Comparison of ENCODE assay signal across 27 mouse cellular contexts in genomic region chr12:59193637-59194036, GRCm38 (mm10). TPM values are rescaled to one million over a fixed set of nuclear protein-coding genes. Genes with fewer than 3 reads are reported as not detected.
A peak's percentile ranks its signal among the peaks of the same experiment; 100 is the strongest.
DNase-seq lines count a peak whose midpoint lies in the region; ATAC-seq and TF ChIP-seq lines count a peak whose summit lies in the region.
"Had no signal": no experiment of that assay in that cellular context is flagged by ENCODE, and none has a peak within 500 bp of the region (broad histone marks: within the 10 kb centered on the region; RNA-seq: fewer than 3 reads in every experiment).

No protein-coding gene starts in this region.

- TF ChIP-seq CTCF in liver, postnatal 0 days (IDR thresholded peaks at IDR 0.05; ENCODE audit: low read depth): no peak
- no peak for TF ChIP-seq CTCF in lung, adult 2 months (IDR thresholded peaks at IDR 0.05; ENCODE audit: insufficient read depth, low read length)

- H3K27ac ChIP-seq in heart, embryonic 10.5 days: no peak overlapping the region
- H3K27ac ChIP-seq in liver, embryonic 11.5 days (ENCODE audit: low read depth, low read length): peak overlapping the region; percentile 70; the same call in 1 of the 2 replicates
- no peak overlapping the region for H3K27ac ChIP-seq in liver, postnatal 0 days (ENCODE audit: low read depth)
- H3K27ac ChIP-seq in liver, embryonic 13.5 days: peak overlapping the region; percentile 16
- H3K27ac ChIP-seq: forebrain, embryonic 10.5 days; forebrain, embryonic 13.5 days; hindbrain, embryonic 10.5 days; hindbrain, embryonic 13.5 days had no signal

- no peak overlapping the region for H3K9ac ChIP-seq in liver, embryonic 11.5 days (ENCODE audit: low read depth, low read length)
- H3K9ac ChIP-seq in liver, postnatal 0 days (replicated peaks): no peak overlapping the region
- no peak overlapping the region for H3K9ac ChIP-seq in liver, embryonic 13.5 days
- H3K9ac ChIP-seq: forebrain, embryonic 13.5 days; heart, embryonic 12.5 days; heart, embryonic 15.5 days; hindbrain, embryonic 13.5 days had no signal

- H3K9me3 ChIP-seq in heart, embryonic 10.5 days: no peaks in the 10 kb centered on the region
- no peaks in the 10 kb centered on the region for H3K9me3 ChIP-seq in liver, embryonic 11.5 days (ENCODE audit: control insufficient read depth, low read length)
- no peaks in the 10 kb centered on the region for H3K9me3 ChIP-seq in liver, postnatal 0 days (ENCODE audit: low read length)
- no peaks in the 10 kb centered on the region for H3K9me3 ChIP-seq in liver, embryonic 13.5 days (replicated peaks)
- H3K9me3 ChIP-seq: forebrain, embryonic 10.5 days; forebrain, embryonic 13.5 days; heart, embryonic 12.5 days; heart, embryonic 15.5 days; hindbrain, embryonic 10.5 days; hindbrain, embryonic 13.5 days had no signal

- 82% methylated on average over 3 of the region's 3 CpGs for WGBS in heart, embryonic 10.5 days
- 71% methylated on average over 3 of the region's 3 CpGs for WGBS in liver, embryonic 11.5 days
- WGBS in liver, postnatal 0 days (ENCODE audit: insufficient replicate concordance): 67% methylated on average over 3 of the region's 3 CpGs
- 55% methylated on average over 3 of the region's 3 CpGs for WGBS in liver, embryonic 13.5 days (ENCODE audit: insufficient replicate concordance)
- 77% methylated on average over 3 of the region's 3 CpGs for WGBS in lung, adult 2 months

- peaks cover 7% of the 10 kb centered on the region for H3K4me1 ChIP-seq in heart, embryonic 10.5 days
- peaks cover 10% of the 10 kb centered on the region for H3K4me1 ChIP-seq in liver, embryonic 11.5 days (replicated peaks; ENCODE audit: control insufficient read depth, insufficient read depth, low read length)
- H3K4me1 ChIP-seq in liver, postnatal 0 days (ENCODE audit: insufficient read depth): no peaks in the 10 kb centered on the region; the same call in 1 of the 2 replicates
- peaks cover 24% of the 10 kb centered on the region for H3K4me1 ChIP-seq in liver, embryonic 13.5 days (replicated peaks)
- no peaks in the 10 kb centered on the region for H3K4me1 ChIP-seq in lung, adult 2 months (ENCODE audit: control insufficient read depth, insufficient read depth, low read length)
- H3K4me1 ChIP-seq: forebrain, embryonic 10.5 days; forebrain, embryonic 13.5 days; hindbrain, embryonic 10.5 days; hindbrain, embryonic 13.5 days had no signal

- TF ChIP-seq EP300 in liver, postnatal 0 days (IDR thresholded peaks at IDR 0.05; ENCODE audit: low read depth): no peak

- DNase-seq in heart, adult 11 months: peak; percentile 43
- DNase-seq in heart, embryonic 10.5 days (ENCODE audit: low spot score): no peak
- no peak for DNase-seq in liver, embryonic 11.5 days (ENCODE audit: low spot score)
- DNase-seq in liver, postnatal 0 days: no peak
- DNase-seq in liver, embryonic 13.5 days: no peak
- no peak for DNase-seq in left cerebral cortex, adult 11 months (ENCODE audit: low spot score)
- no peak for DNase-seq in lung, adult 2 months
- DNase-seq in embryo, embryonic 11 days: no peak
- DNase-seq: adrenal gland, adult 8-10 months; adrenal gland, postnatal 25 days; cerebellum, adult 11-12 months; cerebellum, adult 8-10 months; cerebellum, postnatal 10 days; cerebellum, postnatal 36 days; gastrocnemius, postnatal 10 days; gastrocnemius, postnatal 36 days; heart, postnatal 10 days; heart, postnatal 36 days had no signal

- H3K36me3 ChIP-seq in heart, embryonic 10.5 days: peaks cover 28% of the 10 kb centered on the region
- H3K36me3 ChIP-seq in liver, embryonic 11.5 days (ENCODE audit: control insufficient read depth, insufficient read depth, low read length): peaks cover 2% of the 10 kb centered on the region; the same call in 1 of the 2 replicates
- peaks cover 14% of the 10 kb centered on the region; the same call in 1 of the 2 replicates for H3K36me3 ChIP-seq in liver, postnatal 0 days (replicated peaks; ENCODE audit: insufficient read depth, low read length)
- peaks cover 27% of the 10 kb centered on the region for H3K36me3 ChIP-seq in liver, embryonic 13.5 days

- TF ChIP-seq POLR2A in lung, adult 2 months (IDR thresholded peaks at IDR 0.05; ENCODE audit: borderline replicate concordance, extremely low read depth, low read depth, low read length): no peak

- H3K27me3 ChIP-seq in heart, embryonic 10.5 days (ENCODE audit: insufficient read depth, poor library complexity, severe bottlenecking): no peaks in the 10 kb centered on the region
- no peaks in the 10 kb centered on the region for H3K27me3 ChIP-seq in liver, embryonic 11.5 days (replicated peaks; ENCODE audit: control insufficient read depth, insufficient read depth, low read length)
- no peaks in the 10 kb centered on the region for H3K27me3 ChIP-seq in liver, postnatal 0 days (ENCODE audit: insufficient read depth, low read length)
- H3K27me3 ChIP-seq in liver, embryonic 13.5 days: no peaks in the 10 kb centered on the region
- H3K27me3 ChIP-seq: forebrain, embryonic 13.5 days; heart, embryonic 12.5 days; heart, embryonic 15.5 days; hindbrain, embryonic 13.5 days had no signal

- H3K4me2 ChIP-seq in liver, embryonic 11.5 days: no peak overlapping the region
- no peak overlapping the region for H3K4me2 ChIP-seq in liver, postnatal 0 days (ENCODE audit: low read depth, low read length)
- no peak overlapping the region for H3K4me2 ChIP-seq in liver, embryonic 13.5 days
- H3K4me2 ChIP-seq: forebrain, embryonic 13.5 days; heart, embryonic 12.5 days; heart, embryonic 15.5 days; hindbrain, embryonic 13.5 days had no signal

- H3K4me3 ChIP-seq in heart, embryonic 10.5 days: no peak overlapping the region
- no peak overlapping the region for H3K4me3 ChIP-seq in liver, embryonic 11.5 days (ENCODE audit: low read depth, low read length)
- no peak overlapping the region for H3K4me3 ChIP-seq in liver, postnatal 0 days (ENCODE audit: low read depth, low read length)
- no peak overlapping the region for H3K4me3 ChIP-seq in liver, embryonic 13.5 days (replicated peaks)
- no peak overlapping the region for H3K4me3 ChIP-seq in lung, adult 2 months (replicated peaks; ENCODE audit: extremely low read depth, low read depth, low read length)
- H3K4me3 ChIP-seq: forebrain, embryonic 10.5 days; forebrain, embryonic 13.5 days; heart, embryonic 12.5 days; heart, embryonic 15.5 days; hindbrain, embryonic 10.5 days; hindbrain, embryonic 13.5 days had no signal

- no peak for ATAC-seq in liver, embryonic 11.5 days (replicated peaks; ENCODE audit: low FRiP score)
- ATAC-seq in liver, postnatal 0 days: no peak
- ATAC-seq in liver, embryonic 13.5 days (ENCODE audit: low read depth): no peak
- ATAC-seq: activated CD4-positive, CD25-positive, alpha-beta regulatory T cell, adult 4 months; forebrain, embryonic 13.5 days; forebrain, embryonic 16.5 days; hindbrain, embryonic 16.5 days had no signal

RNA-seq across cellular contexts. Expression of gene Fbxo33, which starts 25.9 kb away (rescaled TPM):
- polyA plus RNA-seq in heart, embryonic 10.5 days (2016; fragmentation: Nextera tagmentation; extraction: Ambion mirVana): 3.9 and 6.1 TPM in 2 replicates
- polyA plus RNA-seq in liver, embryonic 11.5 days (2014; fragmentation: Nextera tagmentation; extraction: Ambion mirVana): 13.3 and 15.1 TPM in 2 replicates
- polyA plus RNA-seq in liver, postnatal 0 days (2015; fragmentation: Nextera tagmentation; extraction: Ambion mirVana): 6.1 and 6.8 TPM in 2 replicates
- 8.8 and 9.6 TPM in 2 replicates for polyA plus RNA-seq in liver, embryonic 13.5 days (2015; fragmentation: Nextera tagmentation; extraction: Ambion mirVana)
- 5.5 and 11.3 TPM in 2 replicates for polyA plus RNA-seq in lung, adult 2 months (2012; rRNA removed)

Comparison
In these comparisons a context has a peak if more than half of its experiments do, and no peak if none do; other contexts are left out.
1. H3K27ac ChIP-seq: peak in liver, embryonic 11.5 days (single experiment) and liver, embryonic 13.5 days (single experiment); none in heart, embryonic 10.5 days (single experiment) and liver, postnatal 0 days (single experiment).